Mouse (Mus musculus): ENCODE measurements around the gene Slc7a6os. TPM values are rescaled to one million over a fixed set of nuclear protein-coding genes. Genes with fewer than 3 reads are reported as not detected.

Slc7a6os gene
- polyA plus RNA-seq, 1 experiment: 21.7 TPM

GRCm38 (mm10) chr8:106237106-106237505 is 26.4 kb upstream of the Slc7a6os start:
- Histone ChIP-seq H3K4me3 (no peak overlapping the region), H3K4me2 (ENCODE audit: low read depth) (no peak overlapping the region), H3K36me3 (ENCODE audit: control insufficient read depth, insufficient read depth) (no peaks in the 10 kb centered on the region), H3ac (ENCODE audit: control insufficient read depth, insufficient read length) (no peak overlapping the region), H3K79me2 (ENCODE audit: control insufficient read depth, insufficient read depth) (no peaks in the 10 kb centered on the region), H3K27me3 (ENCODE audit: control insufficient read depth, insufficient read depth, insufficient read length) (no peaks in the 10 kb centered on the region)
- TF ChIP-seq POLR2A (IDR thresholded peaks at IDR 0.05; ENCODE audit: insufficient read length, low read depth): no peak
- no peak for TF ChIP-seq E2F4 (IDR thresholded peaks at IDR 0.05; ENCODE audit: insufficient read depth)
- TF ChIP-seq POLR2AphosphoS2 (IDR thresholded peaks at IDR 0.05; ENCODE audit: insufficient read length, low read depth): no peak
- no peak for TF ChIP-seq CEBPB (IDR thresholded peaks at IDR 0.05; ENCODE audit: insufficient read depth, poor library complexity, severe bottlenecking)
- TF ChIP-seq USF1 (IDR thresholded peaks at IDR 0.05; ENCODE audit: low read depth): no peak
- TF ChIP-seq MYOD1 (IDR thresholded peaks at IDR 0.05; ENCODE audit: control insufficient read depth in 1 of 3, insufficient read length in 2 of 3, low read depth in 2 of 3): no peak
- no peak for TF ChIP-seq MAX (IDR thresholded peaks at IDR 0.05; ENCODE audit: low read depth)
- no peak for TF ChIP-seq TCF3 (IDR thresholded peaks at IDR 0.05; ENCODE audit: insufficient read length, low read depth)
- TF ChIP-seq MYOG (IDR thresholded peaks at IDR 0.05; ENCODE audit: control insufficient read depth in 1 of 3, insufficient read depth in 1 of 3, insufficient read length in 2 of 3, low read depth in 2 of 3): no peak
- no peak for TF ChIP-seq REST (IDR thresholded peaks at IDR 0.05; ENCODE audit: insufficient read depth, insufficient read length)
- no peak for TF ChIP-seq SRF (IDR thresholded peaks at IDR 0.05; ENCODE audit: control insufficient read depth, insufficient read length, low read depth)
- TF ChIP-seq TCF12 (IDR thresholded peaks at IDR 0.05; ENCODE audit: insufficient read depth, poor library complexity, severe bottlenecking): no peak

GRCm38 (mm10) chr8:106234567-106235261 is 24.0 kb upstream of the Slc7a6os start:
- TF ChIP-seq TCF12 (IDR thresholded peaks at IDR 0.05; ENCODE audit: insufficient read depth, poor library complexity, severe bottlenecking): no peak
- no peak for TF ChIP-seq POLR2AphosphoS2 (IDR thresholded peaks at IDR 0.05; ENCODE audit: insufficient read length, low read depth)
- no peak for TF ChIP-seq CEBPB (IDR thresholded peaks at IDR 0.05; ENCODE audit: insufficient read depth, poor library complexity, severe bottlenecking)
- TF ChIP-seq MYOG (IDR thresholded peaks at IDR 0.05; ENCODE audit: control insufficient read depth in 1 of 3, insufficient read depth in 1 of 3, insufficient read length in 2 of 3, low read depth in 2 of 3): no peak
- no peak for TF ChIP-seq USF1 (IDR thresholded peaks at IDR 0.05; ENCODE audit: low read depth)
- no peak for TF ChIP-seq TCF3 (IDR thresholded peaks at IDR 0.05; ENCODE audit: insufficient read length, low read depth)
- TF ChIP-seq REST (IDR thresholded peaks at IDR 0.05; ENCODE audit: insufficient read depth, insufficient read length): no peak
- no peak for TF ChIP-seq MYOD1 (IDR thresholded peaks at IDR 0.05; ENCODE audit: control insufficient read depth in 1 of 3, insufficient read length in 2 of 3, low read depth in 2 of 3)
- TF ChIP-seq E2F4 (IDR thresholded peaks at IDR 0.05; ENCODE audit: insufficient read depth): no peak
- no peak for TF ChIP-seq SRF (IDR thresholded peaks at IDR 0.05; ENCODE audit: control insufficient read depth, insufficient read length, low read depth)
- TF ChIP-seq POLR2A (IDR thresholded peaks at IDR 0.05; ENCODE audit: insufficient read length, low read depth): no peak
- Histone ChIP-seq H3K4me3 (no peak overlapping the region), H3K36me3 (ENCODE audit: control insufficient read depth, insufficient read depth) (no peaks in the 10 kb centered on the region), H3K79me2 (ENCODE audit: control insufficient read depth, insufficient read depth) (no peaks in the 10 kb centered on the region), H3K27me3 (ENCODE audit: control insufficient read depth, insufficient read depth, insufficient read length) (no peaks in the 10 kb centered on the region), H3K4me2 (ENCODE audit: low read depth) (no peak overlapping the region), H3ac (ENCODE audit: control insufficient read depth, insufficient read length) (no peak overlapping the region)

- TF ChIP-seq POLR2AphosphoS2 (IDR thresholded peaks at IDR 0.05; ENCODE audit: insufficient read length, low read depth) (no peak), E2F4 (IDR thresholded peaks at IDR 0.05; ENCODE audit: insufficient read depth) (no peak), MYOG (IDR thresholded peaks at IDR 0.05; ENCODE audit: control insufficient read depth in 1 of 3, insufficient read depth in 1 of 3, insufficient read length in 2 of 3, low read depth in 2 of 3) (no peak), SRF (IDR thresholded peaks at IDR 0.05; ENCODE audit: control insufficient read depth, insufficient read length, low read depth) (no peak), CEBPB (IDR thresholded peaks at IDR 0.05; ENCODE audit: insufficient read depth, poor library complexity, severe bottlenecking) (no peak), USF1 (IDR thresholded peaks at IDR 0.05; ENCODE audit: low read depth) (no peak), POLR2A (IDR thresholded peaks at IDR 0.05; ENCODE audit: insufficient read length, low read depth) (no peak), MAX (IDR thresholded peaks at IDR 0.05; ENCODE audit: low read depth) (no peak), MYOD1 (IDR thresholded peaks at IDR 0.05; ENCODE audit: control insufficient read depth in 1 of 3, insufficient read length in 2 of 3, low read depth in 2 of 3) (no peak), REST (IDR thresholded peaks at IDR 0.05; ENCODE audit: insufficient read depth, insufficient read length) (no peak), TCF12 (IDR thresholded peaks at IDR 0.05; ENCODE audit: insufficient read depth, poor library complexity, severe bottlenecking) (no peak), TCF3 (IDR thresholded peaks at IDR 0.05; ENCODE audit: insufficient read length, low read depth) (no peak)
- H3K27me3 ChIP-seq (ENCODE audit: control insufficient read depth, insufficient read depth, insufficient read length): no peaks in the 10 kb centered on the region
- H3K79me2 ChIP-seq (ENCODE audit: control insufficient read depth, insufficient read depth): no peaks in the 10 kb centered on the region
- no peaks in the 10 kb centered on the region for H3K36me3 ChIP-seq (ENCODE audit: control insufficient read depth, insufficient read depth)
- no peak overlapping the region for H3ac ChIP-seq (ENCODE audit: control insufficient read depth, insufficient read length)
- H3K4me2 ChIP-seq (ENCODE audit: low read depth): no peak overlapping the region
- H3K4me3 ChIP-seq: no peak overlapping the region
Measured at GRCm38 (mm10) chr8:106232751-106233150, 22.0 kb upstream of the Slc7a6os start.

GRCm38 (mm10) chr8:106231536-106231935 is 20.8 kb upstream of the Slc7a6os start:
- Histone ChIP-seq H3K36me3 (ENCODE audit: control insufficient read depth, insufficient read depth) (no peaks in the 10 kb centered on the region), H3K4me2 (ENCODE audit: low read depth) (peak overlapping the region; percentile 62), H3K4me3 (no peak overlapping the region), H3ac (ENCODE audit: control insufficient read depth, insufficient read length) (no peak overlapping the region), H3K79me2 (ENCODE audit: control insufficient read depth, insufficient read depth) (no peaks in the 10 kb centered on the region), H3K27me3 (ENCODE audit: control insufficient read depth, insufficient read depth, insufficient read length) (no peaks in the 10 kb centered on the region)
- TF ChIP-seq MYOG (IDR thresholded peaks at IDR 0.05; ENCODE audit: control insufficient read depth in 1 of 3, insufficient read depth in 1 of 3, insufficient read length in 2 of 3, low read depth in 2 of 3) (peak in 2 of 3 experiments; percentile 69 to 71), MYOD1 (IDR thresholded peaks at IDR 0.05; ENCODE audit: control insufficient read depth in 1 of 3, insufficient read length in 2 of 3, low read depth in 2 of 3) (peak; percentile 82 to 94 (median 91)), POLR2A (IDR thresholded peaks at IDR 0.05; ENCODE audit: insufficient read length, low read depth) (no peak), CEBPB (IDR thresholded peaks at IDR 0.05; ENCODE audit: insufficient read depth, poor library complexity, severe bottlenecking) (no peak), TCF12 (IDR thresholded peaks at IDR 0.05; ENCODE audit: insufficient read depth, poor library complexity, severe bottlenecking) (peak; percentile 75), E2F4 (IDR thresholded peaks at IDR 0.05; ENCODE audit: insufficient read depth) (no peak)

Measured in myocyte (in vitro differentiated cells).